8 mouse cellular contexts compared by ENCODE assay signal in genomic region chr19:8757471-8757998, GRCm38 (mm10). TPM values are rescaled to one million over a fixed set of nuclear protein-coding genes. Genes with fewer than 3 reads are reported as not detected.
DNase-seq lines count a peak whose midpoint lies in the region; ATAC-seq and TF ChIP-seq lines count a peak whose summit lies in the region.

No protein-coding gene starts in this region.

- no peak for DNase-seq in heart, postnatal 0 days (ENCODE audit: low spot score)
- DNase-seq in heart, adult 8-10 months (ENCODE audit: low spot score), result no peak
- no peak for DNase-seq in forebrain, embryonic 14.5 days (ENCODE audit: low spot score)
- no peak for DNase-seq in liver, postnatal 0 days
- DNase-seq in gastrocnemius, postnatal 36 days, result no peak
- no peak for DNase-seq in urinary bladder, postnatal 36 days (ENCODE audit: low spot score in 2 of 2)
- no peak for DNase-seq in right cerebral cortex, postnatal 4 days

- H3K27ac ChIP-seq in heart, postnatal 0 days (ENCODE audit: low read depth), result peak overlapping the region; percentile 86
- no peak overlapping the region for H3K27ac ChIP-seq in ES-Bruce4 (ENCODE audit: insufficient read depth, low read length)
- peak overlapping the region; percentile 82; the same call in 1 of the 2 replicates for H3K27ac ChIP-seq in forebrain, embryonic 14.5 days (ENCODE audit: low read depth, low read length)
- H3K27ac ChIP-seq in liver, postnatal 0 days (ENCODE audit: low read depth), result peak overlapping the region; percentile 94

- peak overlapping the region; percentile 83 for H3K4me3 ChIP-seq in heart, postnatal 0 days (ENCODE audit: low read depth, low read length)
- H3K4me3 ChIP-seq in ES-Bruce4 (ENCODE audit: low read depth, low read length), result peak overlapping the region; percentile 87
- peak overlapping the region; percentile 97 for H3K4me3 ChIP-seq in forebrain, embryonic 14.5 days (ENCODE audit: low read depth, low read length)
- H3K4me3 ChIP-seq in liver, postnatal 0 days (ENCODE audit: low read depth, low read length), result peak overlapping the region; percentile 94

- 3% methylated on average over 14 of the region's 14 CpGs for WGBS in heart, postnatal 0 days
- 7% methylated on average over 14 of the region's 14 CpGs for WGBS in forebrain, embryonic 14.5 days
- 2% methylated on average over 14 of the region's 14 CpGs for WGBS in liver, postnatal 0 days (ENCODE audit: insufficient replicate concordance)

- H3K9me3 ChIP-seq in heart, postnatal 0 days (replicated peaks; ENCODE audit: control insufficient read depth, low read length), result no peaks in the 10 kb centered on the region
- H3K9me3 ChIP-seq in ES-Bruce4 (replicated peaks; ENCODE audit: control insufficient read depth, insufficient read depth, low read length, poor library complexity, severe bottlenecking), result no peaks in the 10 kb centered on the region
- H3K9me3 ChIP-seq in forebrain, embryonic 14.5 days (replicated peaks; ENCODE audit: control insufficient read depth, low read length), result no peaks in the 10 kb centered on the region
- H3K9me3 ChIP-seq in liver, postnatal 0 days (ENCODE audit: low read length), result no peaks in the 10 kb centered on the region

- H3K4me2 ChIP-seq in heart, postnatal 0 days (ENCODE audit: low read depth, low read length), result peak overlapping the region; percentile 72
- peak overlapping the region; percentile 84 for H3K4me2 ChIP-seq in forebrain, embryonic 14.5 days (ENCODE audit: low read length)
- H3K4me2 ChIP-seq in liver, postnatal 0 days (ENCODE audit: low read depth, low read length), result peak overlapping the region; percentile 86

- peaks cover 28% of the 10 kb centered on the region for H3K36me3 ChIP-seq in heart, postnatal 0 days (replicated peaks; ENCODE audit: control insufficient read depth, insufficient read depth, low read length)
- H3K36me3 ChIP-seq in ES-Bruce4 (ENCODE audit: control insufficient read depth, insufficient read depth, low read length, poor library complexity, severe bottlenecking), result peaks cover 9% of the 10 kb centered on the region
- H3K36me3 ChIP-seq in forebrain, embryonic 14.5 days (ENCODE audit: control insufficient read depth, insufficient read depth, low read length), result peaks cover 34% of the 10 kb centered on the region
- H3K36me3 ChIP-seq in liver, postnatal 0 days (replicated peaks; ENCODE audit: insufficient read depth, low read length), result peaks cover 34% of the 10 kb centered on the region

- no peak for ATAC-seq in heart, postnatal 0 days (ENCODE audit: insufficient read depth, low read depth)
- ATAC-seq in forebrain, embryonic 14.5 days, result no peak
- ATAC-seq in liver, postnatal 0 days, result no peak

- TF ChIP-seq EP300 in heart, postnatal 0 days (IDR thresholded peaks at IDR 0.05; ENCODE audit: low read depth), result no peak
- TF ChIP-seq EP300 in ES-Bruce4 (IDR thresholded peaks at IDR 0.05; ENCODE audit: insufficient read depth, low read depth, low read length), result no peak
- no peak for TF ChIP-seq EP300 in liver, postnatal 0 days (IDR thresholded peaks at IDR 0.05; ENCODE audit: low read depth)

- no peak for TF ChIP-seq POLR2A in ES-Bruce4 (IDR thresholded peaks at IDR 0.05; ENCODE audit: insufficient read depth, low read length)

- TF ChIP-seq CTCF in heart, postnatal 0 days (IDR thresholded peaks at IDR 0.05; ENCODE audit: low read depth), result no peak
- TF ChIP-seq CTCF in ES-Bruce4 (IDR thresholded peaks at IDR 0.05; ENCODE audit: low read depth, low read length), result no peak
- no peak for TF ChIP-seq CTCF in liver, postnatal 0 days (IDR thresholded peaks at IDR 0.05; ENCODE audit: low read depth)

- H3K9ac ChIP-seq in heart, postnatal 0 days (replicated peaks; ENCODE audit: low read depth, low read length), result peak overlapping the region; percentile 84
- H3K9ac ChIP-seq in ES-Bruce4 (ENCODE audit: low read depth, poor library complexity, severe bottlenecking), result peak overlapping the region; percentile 95
- H3K9ac ChIP-seq in forebrain, embryonic 14.5 days (ENCODE audit: low read length), result peak overlapping the region; percentile 94
- peak overlapping the region; percentile 97 for H3K9ac ChIP-seq in liver, postnatal 0 days (replicated peaks)

- H3K27me3 ChIP-seq in heart, postnatal 0 days (ENCODE audit: control insufficient read depth, insufficient read depth, low read length), result no peaks in the 10 kb centered on the region
- no peaks in the 10 kb centered on the region for H3K27me3 ChIP-seq in ES-Bruce4 (ENCODE audit: control insufficient read depth, insufficient read depth, low read length, poor library complexity, severe bottlenecking)
- H3K27me3 ChIP-seq in forebrain, embryonic 14.5 days (replicated peaks; ENCODE audit: control insufficient read depth, insufficient read depth, low read length), result no peaks in the 10 kb centered on the region
- no peaks in the 10 kb centered on the region for H3K27me3 ChIP-seq in liver, postnatal 0 days (ENCODE audit: insufficient read depth, low read length)

- peaks cover 22% of the 10 kb centered on the region; the same call in 1 of the 2 replicates for H3K4me1 ChIP-seq in heart, postnatal 0 days (ENCODE audit: control insufficient read depth, insufficient read depth)
- H3K4me1 ChIP-seq in ES-Bruce4 (ENCODE audit: control insufficient read depth, insufficient read depth, low read length), result no peaks in the 10 kb centered on the region
- H3K4me1 ChIP-seq in forebrain, embryonic 14.5 days (ENCODE audit: control insufficient read depth, insufficient read depth, low read length), result peaks cover 8% of the 10 kb centered on the region; the same call in 1 of the 2 replicates
- H3K4me1 ChIP-seq in liver, postnatal 0 days (ENCODE audit: insufficient read depth), result peaks cover 27% of the 10 kb centered on the region

- intact Hi-C loops in gastrocnemius, postnatal 36 days (cut with DNase I), result no loop called here

RNA-seq across cellular contexts. Expression of gene Nxf1, which starts 0.7 kb away (rescaled TPM):
- 42.3 and 46.8 TPM in 2 replicates for total RNA-seq in heart, postnatal 0 days (2014; rRNA removed; ENCODE audit: low replicate concordance)
- polyA plus RNA-seq in heart, postnatal 0 days (2015; fragmentation: Nextera tagmentation; extraction: Ambion mirVana), result 54.8 and 59.2 TPM in 2 replicates
- 10 to 100 TPM; 30.3 to 42.0 (median 33.7) TPM for total RNA-seq in heart, adult 8-10 months (2022)
- polyA plus RNA-seq in ES-Bruce4 (2011; ENCODE audit: insufficient read depth, insufficient read length, low read depth, missing spikeins), result 122 and 200 TPM in 2 replicates
- 162 and 178 TPM in 2 replicates for polyA plus RNA-seq in forebrain, embryonic 14.5 days (2014; fragmentation: Nextera tagmentation; extraction: Ambion mirVana)
- polyA plus RNA-seq in liver, postnatal 0 days (2015; fragmentation: Nextera tagmentation; extraction: Ambion mirVana), result 47.9 and 49.9 TPM in 2 replicates
- total RNA-seq in gastrocnemius, postnatal 36 days (2021), result 10 to 100 TPM; 24.1 to 32.9 TPM

RNA-seq across cellular contexts. Expression of gene Tmem223, which starts 13.3 kb away (rescaled TPM):
- 283 and 306 TPM in 2 replicates for total RNA-seq in heart, postnatal 0 days (2014; rRNA removed; ENCODE audit: low replicate concordance)
- 214 and 228 TPM in 2 replicates for polyA plus RNA-seq in heart, postnatal 0 days (2015; fragmentation: Nextera tagmentation; extraction: Ambion mirVana)
- 100 to 1,000 TPM; 111 to 137 (median 125) TPM for total RNA-seq in heart, adult 8-10 months (2022)
- 21.4 and 23.4 TPM in 2 replicates for polyA plus RNA-seq in ES-Bruce4 (2011; ENCODE audit: insufficient read depth, insufficient read length, low read depth, missing spikeins)
- polyA plus RNA-seq in forebrain, embryonic 14.5 days (2014; fragmentation: Nextera tagmentation; extraction: Ambion mirVana), result 273 and 345 TPM in 2 replicates
- 56.0 and 59.1 TPM in 2 replicates for polyA plus RNA-seq in liver, postnatal 0 days (2015; fragmentation: Nextera tagmentation; extraction: Ambion mirVana)
- total RNA-seq in gastrocnemius, postnatal 36 days (2021), result 10 to 100 TPM; 79.6 to 84.2 TPM

RNA-seq across cellular contexts. Expression of gene Stx5a, which starts 16.3 kb away (rescaled TPM):
- 104 and 105 TPM in 2 replicates for total RNA-seq in heart, postnatal 0 days (2014; rRNA removed; ENCODE audit: low replicate concordance)
- 57.0 and 63.6 TPM in 2 replicates for polyA plus RNA-seq in heart, postnatal 0 days (2015; fragmentation: Nextera tagmentation; extraction: Ambion mirVana)
- total RNA-seq in heart, adult 8-10 months (2022), result 10 to 100 TPM; 20.9 to 27.3 (median 25.4) TPM
- polyA plus RNA-seq in ES-Bruce4 (2011; ENCODE audit: insufficient read depth, insufficient read length, low read depth, missing spikeins), result 45.6 and 47.1 TPM in 2 replicates
- 104 and 105 TPM in 2 replicates for polyA plus RNA-seq in forebrain, embryonic 14.5 days (2014; fragmentation: Nextera tagmentation; extraction: Ambion mirVana)
- polyA plus RNA-seq in liver, postnatal 0 days (2015; fragmentation: Nextera tagmentation; extraction: Ambion mirVana), result 36.3 and 37.5 TPM in 2 replicates
- 10 to 100 TPM; 19.0 to 19.9 TPM for total RNA-seq in gastrocnemius, postnatal 36 days (2021)

RNA-seq across cellular contexts. Expression of gene Tmem179b, which starts 16.7 kb away (rescaled TPM):
- 38.6 and 83.7 TPM in 2 replicates for total RNA-seq in heart, postnatal 0 days (2014; rRNA removed; ENCODE audit: low replicate concordance)
- polyA plus RNA-seq in heart, postnatal 0 days (2015; fragmentation: Nextera tagmentation; extraction: Ambion mirVana), result 46.7 and 49.1 TPM in 2 replicates
- 10 to 100 TPM; 18.2 to 21.5 (median 19.5) TPM for total RNA-seq in heart, adult 8-10 months (2022)
- 29.0 and 34.5 TPM in 2 replicates for polyA plus RNA-seq in ES-Bruce4 (2011; ENCODE audit: insufficient read depth, insufficient read length, low read depth, missing spikeins)
- polyA plus RNA-seq in forebrain, embryonic 14.5 days (2014; fragmentation: Nextera tagmentation; extraction: Ambion mirVana), result 30.8 and 41.4 TPM in 2 replicates
- polyA plus RNA-seq in liver, postnatal 0 days (2015; fragmentation: Nextera tagmentation; extraction: Ambion mirVana), result 76.3 and 80.3 TPM in 2 replicates
- total RNA-seq in gastrocnemius, postnatal 36 days (2021), result 1 to 10 TPM; 6.1 to 8.2 TPM

RNA-seq across cellular contexts. Expression of gene 1700092M07Rik, which starts 17.0 kb away (rescaled TPM):
- total RNA-seq in heart, postnatal 0 days (2014; rRNA removed; ENCODE audit: low replicate concordance), result not detected in 2 replicates
- 0.38 TPM in 1 of 2 replicates, not detected in the other for polyA plus RNA-seq in heart, postnatal 0 days (2015; fragmentation: Nextera tagmentation; extraction: Ambion mirVana)
- total RNA-seq in heart, adult 8-10 months (2022), result not detected
- polyA plus RNA-seq in ES-Bruce4 (2011; ENCODE audit: insufficient read depth, insufficient read length, low read depth, missing spikeins), result 2.2 TPM in 1 of 2 replicates, not detected in the other
- 0.77 and 1.1 TPM in 2 replicates for polyA plus RNA-seq in forebrain, embryonic 14.5 days (2014; fragmentation: Nextera tagmentation; extraction: Ambion mirVana)
- 0.31 and 0.43 TPM in 2 replicates for polyA plus RNA-seq in liver, postnatal 0 days (2015; fragmentation: Nextera tagmentation; extraction: Ambion mirVana)
- total RNA-seq in gastrocnemius, postnatal 36 days (2021), result under 1 TPM in 1 of 2 experiments, not detected in 1; 0.66 TPM
